Mouse (Mus musculus) lung, embryonic 16.5 days (tissue): ENCODE measurements at regions not wholly inside any gene's neighbourhood (a gene's known extent, or its start where the extent isn't known, plus 50 kb on each side); places are given as distances from the start of the nearest gene placed in this dataset.

ENCODE experiments used
- ATAC-seq: fragments of 200-750 bp; cut with Nextera tagmentation; 2 replicates; pipeline ENCODE4 v1.8.0; 2017; ENCODE audit warnings: low read depth, mild to moderate bottlenecking, moderate library complexity
- H3K27ac ChIP-seq: fragments of 300-500 bp; sonication (generic); 2 replicates; pipeline ENCODE4 v1.5.1; 2014; ENCODE audit warnings: mild to moderate bottlenecking, control low read depth, low read length
- H3K27me3 ChIP-seq: fragments of 300-500 bp; sonication (generic); 2 replicates; pipeline ENCODE4 v1.6.1; 2014; ENCODE audit warnings: low read depth, low read length, mixed read lengths; ENCODE audit not compliant: control insufficient read depth, insufficient read depth
- H3K36me3 ChIP-seq: fragments of 300-500 bp; sonication (generic); 2 replicates; pipeline ENCODE4 v1.6.1; 2014; ENCODE audit warnings: low read length; ENCODE audit not compliant: control insufficient read depth, insufficient read depth
- H3K4me1 ChIP-seq: fragments of 300-500 bp; sonication (generic); replicated peaks from 2 replicates; pipeline ENCODE4 v1.6.1; 2014; ENCODE audit warnings: low read length, mixed read lengths; ENCODE audit not compliant: control insufficient read depth, insufficient read depth
- H3K4me2 ChIP-seq: fragments of 300-500 bp; sonication (generic); 2 replicates; pipeline ENCODE4 v1.6.1; 2014; ENCODE audit warnings: low read depth, low read length, control low read depth
- H3K4me3 ChIP-seq: fragments of 300-500 bp; sonication (generic); 2 replicates; pipeline ENCODE4 v1.5.1; 2014; ENCODE audit warnings: mild to moderate bottlenecking, low read length, control low read depth
- H3K9ac ChIP-seq: fragments of 300-500 bp; sonication (generic); 2 replicates; pipeline ENCODE4 v1.6.1; 2014; ENCODE audit warnings: low read length, control low read depth
- H3K9me3 ChIP-seq: fragments of 300-500 bp; sonication (generic); 2 replicates; pipeline ENCODE4 v1.6.1; 2016; ENCODE audit warnings: low read length; ENCODE audit not compliant: control insufficient read depth
- WGBS: fragments of 180-500 bp; shearing (Covaris S2); extraction: QIAGEN DNeasy Blood & Tissue Kit; methylation state at CpG from one replicate; pipeline ENCODE4 v1.1.7; 2014; 5-methylcytosine and 5-hydroxymethylcytosine counted together

- WGBS, result 32% methylated on average over 10 of the region's 10 CpGs
- Histone ChIP-seq H3K27ac (peak overlapping the region; percentile 84), H3K36me3 (no peaks in the 10 kb centered on the region), H3K4me1 (no peaks in the 10 kb centered on the region), H3K9me3 (no peaks in the 10 kb centered on the region), H3K4me3 (no peak overlapping the region), H3K4me2 (no peak overlapping the region), H3K9ac (no peak overlapping the region), H3K27me3 (no peaks in the 10 kb centered on the region)
- peak; percentile 81 for ATAC-seq
Measured at GRCm38 (mm10) chr10:120557850-120558447, 81.7 kb upstream of the Hmga2 start.

DNA sequence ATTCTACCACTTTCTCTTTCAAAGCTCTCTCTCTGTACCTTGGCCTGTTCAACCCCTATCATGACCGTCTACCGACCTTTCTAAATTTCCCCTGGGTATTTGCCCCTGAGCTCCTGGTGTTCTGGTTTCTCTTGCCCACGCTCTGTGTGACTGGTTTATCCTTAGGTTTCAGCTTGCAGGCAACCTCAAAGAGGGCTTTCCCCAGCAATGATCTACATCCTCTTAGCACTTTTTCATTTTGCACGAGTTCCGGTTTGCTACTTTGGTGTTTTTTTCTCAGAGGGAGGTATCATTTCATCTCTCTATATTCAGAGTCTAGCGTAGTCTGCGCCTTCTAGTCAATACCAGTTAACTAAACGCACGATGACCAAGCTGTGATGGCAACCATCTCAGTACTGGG lies 79.8 kb upstream of the Hmga2 start:
- Histone ChIP-seq H3K4me1 (no peaks in the 10 kb centered on the region), H3K36me3 (no peaks in the 10 kb centered on the region), H3K9ac (no peak overlapping the region), H3K4me2 (no peak overlapping the region), H3K27ac (no peak overlapping the region), H3K4me3 (no peak overlapping the region), H3K9me3 (no peaks in the 10 kb centered on the region), H3K27me3 (no peaks in the 10 kb centered on the region)
- no peak for ATAC-seq
- 91% methylated on average over 9 of the region's 9 CpGs for WGBS

DNA sequence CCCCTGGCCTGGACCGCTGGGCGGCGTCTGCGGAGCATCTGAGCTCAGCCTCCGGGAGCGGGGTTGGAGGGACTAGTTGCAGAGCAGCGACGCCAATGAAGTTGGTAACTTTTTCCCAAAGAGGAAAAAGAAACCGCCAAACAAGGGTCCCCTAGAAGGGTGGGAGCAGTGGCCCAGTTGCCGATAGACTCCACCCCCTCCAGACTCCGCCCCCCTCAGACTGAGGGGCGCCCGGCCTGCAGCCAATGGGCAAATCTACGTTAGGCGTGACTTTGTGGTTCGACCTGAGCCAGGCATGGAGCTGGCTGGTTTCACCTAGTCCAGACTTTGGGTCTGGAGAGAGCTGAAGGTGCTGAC lies 76.8 kb upstream of the Hmga2 start:
- Histone ChIP-seq H3K36me3 (no peaks in the 10 kb centered on the region), H3K27ac (peak overlapping the region; percentile 89), H3K4me3 (peak overlapping the region; percentile 60), H3K4me2 (peak overlapping the region; percentile 99), H3K4me1 (no peaks in the 10 kb centered on the region), H3K9me3 (no peaks in the 10 kb centered on the region), H3K9ac (peak overlapping the region; percentile 71), H3K27me3 (no peaks in the 10 kb centered on the region)
- under 1% methylated on average over 16 of the region's 16 CpGs for WGBS
- peak; percentile 78 for ATAC-seq

- H3K4me3 ChIP-seq, result peak overlapping the region; percentile 60
- H3K36me3 ChIP-seq, result no peaks in the 10 kb centered on the region
- 0 out of 2 replicates have a peak, but pooled peaks cover 2% of the 10 kb centered on the region for H3K4me1 ChIP-seq
- H3K27me3 ChIP-seq, result no peaks in the 10 kb centered on the region
- no peaks in the 10 kb centered on the region for H3K9me3 ChIP-seq
- H3K9ac ChIP-seq, result peak overlapping the region; percentile 71
- ATAC-seq, result peak; percentile 72
- H3K4me2 ChIP-seq, result peak overlapping the region; percentile 99
- WGBS, result under 1% methylated on average over 56 of the region's 56 CpGs
- H3K27ac ChIP-seq, result peak overlapping the region; percentile 89
Measured at GRCm38 (mm10) chr10:120552341-120553096, 76.2 kb upstream of the Hmga2 start.

DNA sequence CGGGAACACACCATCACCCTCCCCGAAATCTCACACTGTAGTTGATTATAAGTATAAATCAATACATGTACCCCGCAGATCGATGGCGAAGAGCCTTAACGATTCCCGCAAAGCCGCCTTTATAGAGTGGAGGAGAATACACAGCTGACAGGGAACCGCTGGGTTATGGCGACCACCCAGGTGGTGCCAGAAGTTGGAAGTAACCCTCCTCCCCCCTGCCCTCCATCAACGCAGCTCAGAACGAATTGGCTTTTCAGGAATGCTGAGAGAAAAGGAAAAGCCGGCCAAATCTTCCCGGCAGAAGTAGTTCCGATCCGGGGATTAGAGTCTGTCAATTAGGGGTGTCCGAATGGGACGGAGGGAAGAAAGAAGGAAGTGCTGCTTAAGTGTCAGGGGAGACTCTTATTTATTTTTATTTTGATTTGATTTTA lies 75.6 kb upstream of the Hmga2 start:
- H3K4me1 ChIP-seq, result 0 out of 2 replicates have a peak, but pooled peaks cover 2% of the 10 kb centered on the region
- H3K36me3 ChIP-seq, result no peaks in the 10 kb centered on the region
- H3K4me2 ChIP-seq, result peak overlapping the region; percentile 99
- no peaks in the 10 kb centered on the region for H3K9me3 ChIP-seq
- H3K27ac ChIP-seq, result peak overlapping the region; percentile 89
- peak; percentile 26; the same call in 1 of the 2 replicates for ATAC-seq
- H3K27me3 ChIP-seq, result no peaks in the 10 kb centered on the region
- H3K9ac ChIP-seq, result peak overlapping the region; percentile 71
- peak overlapping the region; percentile 60 for H3K4me3 ChIP-seq
- 1% methylated on average over 18 of the region's 18 CpGs for WGBS

GRCm38 (mm10) chr10:120547164-120547563 lies 70.9 kb upstream of the Hmga2 start:
- Histone ChIP-seq H3K4me3 (no peak overlapping the region), H3K4me1 (0 out of 2 replicates have a peak, but pooled peaks cover 2% of the 10 kb centered on the region), H3K27me3 (no peaks in the 10 kb centered on the region), H3K4me2 (no peak overlapping the region), H3K36me3 (no peaks in the 10 kb centered on the region), H3K9me3 (no peaks in the 10 kb centered on the region), H3K9ac (no peak overlapping the region), H3K27ac (peak overlapping the region; percentile 9; the same call in 1 of the 2 replicates)
- ATAC-seq, result peak; percentile 80
- WGBS, result 52% methylated on average over 11 of the region's 11 CpGs

DNA sequence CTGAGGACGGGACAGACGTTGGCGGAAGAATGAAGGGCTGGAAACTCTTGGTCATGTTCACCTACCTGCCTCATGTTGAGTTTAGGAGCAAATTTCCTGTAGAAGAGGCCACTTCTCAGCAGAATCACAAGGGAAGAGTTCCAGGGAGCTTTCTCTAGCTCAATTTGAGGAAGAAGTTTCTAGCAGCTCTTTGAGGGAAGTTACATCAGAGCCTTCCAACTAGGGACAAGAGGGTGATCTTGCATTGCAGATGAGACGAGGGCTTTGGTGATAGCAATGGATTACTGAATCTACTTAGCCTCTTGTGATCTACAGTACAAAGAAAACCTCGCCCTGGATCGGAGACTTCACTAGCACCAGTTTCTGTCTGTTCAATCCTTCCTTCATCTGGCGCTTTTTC lies 65.3 kb upstream of the Hmga2 start:
- Histone ChIP-seq H3K9ac (no peak overlapping the region), H3K9me3 (no peaks in the 10 kb centered on the region), H3K4me2 (no peak overlapping the region), H3K4me1 (no peaks in the 10 kb centered on the region), H3K27me3 (no peaks in the 10 kb centered on the region), H3K4me3 (no peak overlapping the region), H3K27ac (no peak overlapping the region), H3K36me3 (no peaks in the 10 kb centered on the region)
- ATAC-seq, result no peak
- 87% methylated on average over 7 of the region's 7 CpGs for WGBS

- 38% methylated on average over 7 of the region's 7 CpGs for WGBS
- peak; percentile 74 for ATAC-seq
Measured at GRCm38 (mm10) chr10:120538561-120538960, 62.3 kb upstream of the Hmga2 start.

DNA sequence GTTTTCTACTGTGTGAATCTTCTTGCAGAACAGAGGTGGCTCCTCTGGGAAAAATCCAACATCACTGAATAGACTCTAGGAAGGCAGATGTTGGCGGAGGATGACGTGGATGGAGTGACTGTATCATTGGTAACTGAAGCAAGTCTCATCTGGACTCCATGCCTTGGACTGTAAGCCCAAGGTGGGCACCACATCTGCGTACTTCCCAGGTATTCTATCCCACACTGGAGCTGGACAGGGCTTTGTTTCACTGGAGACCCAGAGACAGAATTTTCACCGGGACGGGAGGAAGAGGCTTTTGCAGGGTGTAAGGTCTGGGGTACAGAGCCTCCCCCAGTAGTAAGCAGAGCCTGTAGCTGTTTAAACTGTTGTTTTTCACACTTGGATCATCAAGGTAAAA lies 52.1 kb upstream of the Hmga2 start:
- ATAC-seq, result no peak
- H3K36me3 ChIP-seq, result no peaks in the 10 kb centered on the region
- WGBS, result 88% methylated on average over 5 of the region's 5 CpGs

More at GRCm38 (mm10) chr10:120538561-120538960, 62.3 kb upstream of the Hmga2 start:
- Histone ChIP-seq H3K36me3 (no peaks in the 10 kb centered on the region), H3K4me2 (no peak overlapping the region), H3K27ac (no peak overlapping the region), H3K27me3 (no peaks in the 10 kb centered on the region), H3K9ac (no peak overlapping the region), H3K9me3 (no peaks in the 10 kb centered on the region), H3K4me3 (no peak overlapping the region), H3K4me1 (no peaks in the 10 kb centered on the region)

More for the DNA sequence above, 52.1 kb upstream of the Hmga2 start:
- Histone ChIP-seq H3K4me1 (peaks cover 2% of the 10 kb centered on the region; the same call in 1 of the 2 replicates), H3K9me3 (no peaks in the 10 kb centered on the region), H3K27ac (no peak overlapping the region), H3K9ac (no peak overlapping the region), H3K4me2 (no peak overlapping the region), H3K27me3 (no peaks in the 10 kb centered on the region), H3K4me3 (no peak overlapping the region)
